Mouse (Mus musculus) embryonic facial prominence, embryonic 14.5 days (tissue): Measurements from ENCODE around the gene Dffa. TPM values are rescaled to one million over a fixed set of nuclear protein-coding genes. Genes with fewer than 3 reads are reported as not detected.

ENCODE experiments used
- polyA plus RNA-seq: library from polyadenylated mRNA; unstranded; fragments of >200 nt; fragmentation: Nextera tagmentation; extraction: Ambion mirVana; gene quantifications from 2 replicates; pipeline ENCODE4 v1.2.1, GENCODE M21; 2014

Gene Dffa
- polyA plus RNA-seq, 1 experiment from 2014 or later = 24.3 TPM

Other genes with a start within 250 kb of the Dffa start
- gene Pex14, start 4.3 kb upstream of the Dffa start, polyA plus RNA-seq = 38.1 and 41.4 TPM in 2 replicates
- 0.53 and 0.76 TPM in 2 replicates for gene Cort, start 22.6 kb downstream of the Dffa start, polyA plus RNA-seq
- 25.6 and 27.2 TPM in 2 replicates for gene Cenps, start 33.5 kb downstream of the Dffa start, polyA plus RNA-seq
- gene Pgd, start 62.6 kb downstream of the Dffa start, polyA plus RNA-seq = 43.3 and 43.7 TPM in 2 replicates
- 59.9 and 67.2 TPM in 2 replicates for gene Kif1b, start 203.5 kb downstream of the Dffa start, polyA plus RNA-seq